Mouse (Mus musculus) skeletal muscle tissue, adult 2 months (tissue): ENCODE data around the gene Bcl2l1.
A peak's percentile ranks its signal among the peaks of the same experiment; 100 is the strongest.

Experiments
- DNase-seq: peaks from one replicate; pipeline ENCODE4 v3.0.0-alpha.2; 2012; ENCODE audit warnings: low read depth, low spot score

Bcl2l1 gene

GRCm38 (mm10) chr2:152803081-152803480, 28.4 kb downstream of the Bcl2l1 start:
- DNase-seq: no peak

GRCm38 (mm10) chr2:152802303-152802702, 29.2 kb downstream of the Bcl2l1 start:
- no peak for DNase-seq

GRCm38 (mm10) chr2:152800762-152801113, 30.8 kb downstream of the Bcl2l1 start:
- no peak for DNase-seq

GRCm38 (mm10) chr2:152799954-152800761, 31.4 kb downstream of the Bcl2l1 start:
- no peak for DNase-seq

- no peak for DNase-seq
Measured at GRCm38 (mm10) chr2:152797589-152797988, 33.9 kb downstream of the Bcl2l1 start.

GRCm38 (mm10) chr2:152794281-152794827, 37.2 kb downstream of the Bcl2l1 start:
- DNase-seq: no peak

- DNase-seq: no peak
Measured at GRCm38 (mm10) chr2:152793381-152793780, 38.1 kb downstream of the Bcl2l1 start.

- DNase-seq: no peak
Measured at GRCm38 (mm10) chr2:152792461-152792860, 39.1 kb downstream of the Bcl2l1 start.

- DNase-seq: peak; percentile 42
Measured at GRCm38 (mm10) chr2:152789591-152789999, 41.9 kb downstream of the Bcl2l1 start.

GRCm38 (mm10) chr2:152788892-152789421, 42.6 kb downstream of the Bcl2l1 start:
- no peak for DNase-seq

- no peak for DNase-seq
Measured at GRCm38 (mm10) chr2:152787543-152787942, 44.0 kb downstream of the Bcl2l1 start.

- no peak for DNase-seq
Measured at GRCm38 (mm10) chr2:152787136-152787535, 44.4 kb downstream of the Bcl2l1 start.

- peak; percentile 80 for DNase-seq
Measured at GRCm38 (mm10) chr2:152785446-152786350, 45.8 kb downstream of the Bcl2l1 start.

GRCm38 (mm10) chr2:152784640-152785039, 46.9 kb downstream of the Bcl2l1 start:
- no peak for DNase-seq

GRCm38 (mm10) chr2:152783241-152783640, 48.3 kb downstream of the Bcl2l1 start:
- no peak for DNase-seq

- DNase-seq: no peak
Measured at GRCm38 (mm10) chr2:152782656-152783055, 48.9 kb downstream of the Bcl2l1 start.

GRCm38 (mm10) chr2:152781031-152781711, 50.4 kb downstream of the Bcl2l1 start:
- DNase-seq: no peak

- DNase-seq: no peak
Measured at GRCm38 (mm10) chr2:152780466-152780865, 51.1 kb downstream of the Bcl2l1 start.

GRCm38 (mm10) chr2:152777081-152777480, 54.4 kb downstream of the Bcl2l1 start:
- DNase-seq: no peak

- DNase-seq: no peak
Measured at GRCm38 (mm10) chr2:152776435-152776834, 55.1 kb downstream of the Bcl2l1 start.

- no peak for DNase-seq
Measured at GRCm38 (mm10) chr2:152776019-152776418, 55.5 kb downstream of the Bcl2l1 start.
